Comparison of ENCODE assay signal across 13 mouse cellular contexts in the genomic region with DNA sequence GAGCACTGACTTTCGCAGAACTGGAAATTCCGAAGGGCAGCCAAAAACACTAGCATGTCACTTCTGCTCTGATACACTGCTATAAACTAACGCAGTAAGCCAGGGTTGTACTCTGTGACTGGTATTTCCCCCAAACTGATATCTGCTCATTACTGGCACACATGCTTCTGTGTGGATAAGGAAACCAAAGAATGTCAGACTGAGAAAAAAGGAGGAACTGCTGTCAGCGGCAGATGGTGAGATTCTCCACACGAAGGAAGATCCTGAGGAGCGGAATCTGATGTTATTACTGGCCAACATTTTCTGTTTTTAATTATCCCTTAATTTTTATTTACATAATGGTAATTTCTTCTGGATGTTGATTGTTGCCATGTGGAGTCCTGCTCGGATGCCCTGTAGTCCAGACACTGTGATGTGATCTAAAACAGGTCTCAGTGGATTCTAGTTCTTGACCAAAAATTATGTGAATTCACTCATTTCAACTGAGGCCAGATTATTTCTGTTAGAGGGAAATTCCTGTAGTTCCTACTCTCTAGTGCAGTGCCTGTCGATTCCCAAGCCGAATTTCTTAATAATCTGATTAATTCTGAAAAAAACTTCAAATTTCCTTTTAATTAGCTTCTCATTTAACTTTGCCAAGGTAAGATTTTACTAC.
A peak's percentile ranks its signal among the peaks of the same experiment; 100 is the strongest.
DNase-seq lines count a peak whose midpoint lies in the region; ATAC-seq lines count a peak whose summit lies in the region.
"Had no signal": no experiment of that assay in that cellular context is flagged by ENCODE, and none has a peak within 500 bp of the region (broad histone marks: within the 10 kb centered on the region; RNA-seq: fewer than 3 reads in every experiment).

No protein-coding gene starts in this region.

- 61% methylated on average over 9 of the region's 9 CpGs for WGBS in forebrain, embryonic 15.5 days
- 76% methylated on average over 9 of the region's 9 CpGs for WGBS in forebrain, embryonic 11.5 days
- 32% methylated on average over 9 of the region's 9 CpGs for WGBS in liver, embryonic 11.5 days
- WGBS in liver, embryonic 12.5 days (ENCODE audit: insufficient replicate concordance), result 21% methylated on average over 9 of the region's 9 CpGs
- WGBS in embryonic facial prominence, embryonic 13.5 days, result 24% methylated on average over 9 of the region's 9 CpGs

- no peaks in the 10 kb centered on the region for H3K36me3 ChIP-seq in forebrain, embryonic 15.5 days
- H3K36me3 ChIP-seq in forebrain, embryonic 11.5 days (ENCODE audit: control insufficient read depth, insufficient read depth, low read length), result no peaks in the 10 kb centered on the region
- H3K36me3 ChIP-seq in liver, embryonic 11.5 days (ENCODE audit: control insufficient read depth, insufficient read depth, low read length), result no peaks in the 10 kb centered on the region
- no peaks in the 10 kb centered on the region for H3K36me3 ChIP-seq in liver, embryonic 12.5 days
- H3K36me3 ChIP-seq in embryonic facial prominence, embryonic 13.5 days, result no peaks in the 10 kb centered on the region

- no peak for DNase-seq in forebrain, embryonic 11.5 days (ENCODE audit: low spot score)
- DNase-seq in liver, embryonic 11.5 days (ENCODE audit: low spot score), result no peak
- DNase-seq in testis, postnatal 10 days (ENCODE audit: low spot score), result no peak
- DNase-seq in right cerebral cortex, postnatal 10 days (ENCODE audit: low spot score in 2 of 2), result no peak
- DNase-seq: adrenal gland, postnatal 14 days; left cerebral cortex, postnatal 4 days; retina, postnatal 1 day; thymus, postnatal 36 days had no signal

- H3K27ac ChIP-seq in forebrain, embryonic 15.5 days (replicated peaks), result 0 out of 2 replicates have a peak overlapping the region, but pooled peaks have one; percentile 31
- no peak overlapping the region for H3K27ac ChIP-seq in forebrain, embryonic 11.5 days (ENCODE audit: low read depth, low read length)
- H3K27ac ChIP-seq in liver, embryonic 11.5 days (ENCODE audit: low read depth, low read length), result no peak overlapping the region
- H3K27ac ChIP-seq in liver, embryonic 12.5 days, result no peak overlapping the region
- 0 out of 2 replicates have a peak overlapping the region, but pooled peaks have one; percentile 3 for H3K27ac ChIP-seq in embryonic facial prominence, embryonic 13.5 days

- no peak overlapping the region for H3K9ac ChIP-seq in forebrain, embryonic 15.5 days (replicated peaks)
- H3K9ac ChIP-seq in forebrain, embryonic 11.5 days (ENCODE audit: low read length), result no peak overlapping the region
- no peak overlapping the region for H3K9ac ChIP-seq in liver, embryonic 11.5 days (ENCODE audit: low read depth, low read length)
- no peak overlapping the region for H3K9ac ChIP-seq in liver, embryonic 12.5 days
- H3K9ac ChIP-seq in embryonic facial prominence, embryonic 13.5 days, result no peak overlapping the region

- ATAC-seq in forebrain, embryonic 15.5 days (replicated peaks), result peak; percentile 89
- ATAC-seq in forebrain, embryonic 11.5 days (replicated peaks; ENCODE audit: low FRiP score), result no peak
- no peak for ATAC-seq in liver, embryonic 11.5 days (replicated peaks; ENCODE audit: low FRiP score)
- ATAC-seq in liver, embryonic 12.5 days, result no peak
- ATAC-seq in embryonic facial prominence, embryonic 13.5 days (ENCODE audit: insufficient number of reproducible peaks, insufficient read depth, low FRiP score, low TSS enrichment, low read depth), result no peak
- ATAC-seq in megakaryocyte-erythroid progenitor cell, adult 5-6 weeks (replicated peaks; ENCODE audit: low FRiP score, low TSS enrichment, poor library complexity, severe bottlenecking), result peak; percentile 87
- ATAC-seq: hindbrain, embryonic 16.5 days had no signal

- no peaks in the 10 kb centered on the region for H3K9me3 ChIP-seq in forebrain, embryonic 15.5 days
- no peaks in the 10 kb centered on the region; the same call in 1 of the 2 replicates for H3K9me3 ChIP-seq in forebrain, embryonic 11.5 days (ENCODE audit: control insufficient read depth, low read length)
- no peaks in the 10 kb centered on the region for H3K9me3 ChIP-seq in liver, embryonic 11.5 days (ENCODE audit: control insufficient read depth, low read length)
- no peaks in the 10 kb centered on the region for H3K9me3 ChIP-seq in liver, embryonic 12.5 days (replicated peaks)
- no peaks in the 10 kb centered on the region for H3K9me3 ChIP-seq in embryonic facial prominence, embryonic 13.5 days

- H3K4me3 ChIP-seq in forebrain, embryonic 15.5 days, result no peak overlapping the region
- H3K4me3 ChIP-seq in forebrain, embryonic 11.5 days (ENCODE audit: low read depth, low read length), result no peak overlapping the region
- H3K4me3 ChIP-seq in liver, embryonic 11.5 days (ENCODE audit: low read depth, low read length), result no peak overlapping the region
- no peak overlapping the region for H3K4me3 ChIP-seq in liver, embryonic 12.5 days
- no peak overlapping the region for H3K4me3 ChIP-seq in embryonic facial prominence, embryonic 13.5 days

- no peaks in the 10 kb centered on the region for H3K27me3 ChIP-seq in forebrain, embryonic 15.5 days
- H3K27me3 ChIP-seq in forebrain, embryonic 11.5 days (ENCODE audit: control insufficient read depth, insufficient read depth, low read length), result no peaks in the 10 kb centered on the region
- H3K27me3 ChIP-seq in liver, embryonic 11.5 days (replicated peaks; ENCODE audit: control insufficient read depth, insufficient read depth, low read length), result no peaks in the 10 kb centered on the region
- no peaks in the 10 kb centered on the region for H3K27me3 ChIP-seq in liver, embryonic 12.5 days (replicated peaks)
- no peaks in the 10 kb centered on the region for H3K27me3 ChIP-seq in embryonic facial prominence, embryonic 13.5 days

- H3K4me1 ChIP-seq in forebrain, embryonic 15.5 days, result peaks cover 6% of the 10 kb centered on the region; the same call in 1 of the 2 replicates
- no peaks in the 10 kb centered on the region for H3K4me1 ChIP-seq in forebrain, embryonic 11.5 days (replicated peaks; ENCODE audit: control insufficient read depth, insufficient read depth, low read length)
- no peaks in the 10 kb centered on the region; the same call in 1 of the 2 replicates for H3K4me1 ChIP-seq in liver, embryonic 11.5 days (replicated peaks; ENCODE audit: control insufficient read depth, insufficient read depth, low read length)
- H3K4me1 ChIP-seq in liver, embryonic 12.5 days, result no peaks in the 10 kb centered on the region
- 0 out of 2 replicates have a peak, but pooled peaks cover 8% of the 10 kb centered on the region for H3K4me1 ChIP-seq in embryonic facial prominence, embryonic 13.5 days

- H3K4me2 ChIP-seq in forebrain, embryonic 15.5 days (replicated peaks), result no peak overlapping the region
- no peak overlapping the region for H3K4me2 ChIP-seq in forebrain, embryonic 11.5 days (ENCODE audit: low read depth, low read length, severe bottlenecking)
- H3K4me2 ChIP-seq in liver, embryonic 11.5 days, result 0 out of 2 replicates have a peak overlapping the region, but pooled peaks have one; percentile 14
- no peak overlapping the region for H3K4me2 ChIP-seq in liver, embryonic 12.5 days
- H3K4me2 ChIP-seq in embryonic facial prominence, embryonic 13.5 days, result peak overlapping the region; percentile 31

Comparison
In these comparisons a context has a peak if more than half of its experiments do, and no peak if none do; other contexts are left out.
1. ATAC-seq: peak in forebrain, embryonic 15.5 days (single experiment) and megakaryocyte-erythroid progenitor cell, adult 5-6 weeks (single experiment); none in forebrain, embryonic 11.5 days (single experiment), liver, embryonic 11.5 days (single experiment), liver, embryonic 12.5 days (single experiment) and embryonic facial prominence, embryonic 13.5 days (single experiment).
2. H3K27ac ChIP-seq: peak in forebrain, embryonic 15.5 days (single experiment) and embryonic facial prominence, embryonic 13.5 days (single experiment); none in forebrain, embryonic 11.5 days (single experiment), liver, embryonic 11.5 days (single experiment) and liver, embryonic 12.5 days (single experiment).
3. H3K4me2 ChIP-seq: peak in liver, embryonic 11.5 days (single experiment) and embryonic facial prominence, embryonic 13.5 days (single experiment); none in forebrain, embryonic 15.5 days (single experiment), forebrain, embryonic 11.5 days (single experiment) and liver, embryonic 12.5 days (single experiment).